Mouse (Mus musculus): ENCODE data around the gene Clec18a. TPM values are rescaled to one million over a fixed set of nuclear protein-coding genes. Genes with fewer than 3 reads are reported as not detected.

Gene Clec18a
- total RNA-seq, 2 experiments from 2014 or later = 1.1 to 1.2 TPM

Small RNA genes lying within 50 kb of the gene (microRNA-seq; reads per million reads assigned to microRNA genes)
- gene Gm24103 (0 reads per million in 2 experiments), gene Mir3473d (0.30 to 0.63 reads per million in 2 experiments)

Other genes with a start within 250 kb of the Clec18a start
- gene Cog4, start 245.8 kb downstream of the Clec18a start, total RNA-seq (2021) = 10 to 100 TPM; 58.6 to 67.6 TPM
- 10 to 100 TPM; 73.1 to 76.9 TPM for gene Sf3b3, start 245.6 kb downstream of the Clec18a start, total RNA-seq (2021)
- gene Fuk, start 189.9 kb downstream of the Clec18a start, total RNA-seq (2021) = 10 to 100 TPM; 20.8 to 24.0 TPM
- 10 to 100 TPM; 94.9 to 95.6 TPM for gene St3gal2, start 172.5 kb downstream of the Clec18a start, total RNA-seq (2021)
- 10 to 100 TPM; 28.9 to 31.0 TPM for gene Ddx19a, start 94.6 kb downstream of the Clec18a start, total RNA-seq (2021)
- 10 to 100 TPM; 19.9 TPM for gene Ddx19b, start 60.7 kb downstream of the Clec18a start, total RNA-seq (2021)
- 10 to 100 TPM; 85.2 to 88.8 TPM for gene Aars, start 59.3 kb downstream of the Clec18a start, total RNA-seq (2021)
- not detected for gene Exosc6, start 36.1 kb downstream of the Clec18a start, total RNA-seq (2021)
- gene Pdpr, start 2.2 kb upstream of the Clec18a start, total RNA-seq (2021) = 10 to 100 TPM; 25.9 to 26.1 TPM
- 100 to 1,000 TPM; 140 to 142 TPM for gene Glg1, start 166.8 kb upstream of the Clec18a start, total RNA-seq (2021)
- 10 to 100 TPM; 20.5 to 22.1 TPM for gene Rfwd3, start 207.8 kb upstream of the Clec18a start, total RNA-seq (2021)
- 1 to 10 TPM in 1 of 2 experiments, under 1 TPM in 1; 0.20 to 1.0 TPM for gene Mlkl, start 245.8 kb upstream of the Clec18a start, total RNA-seq (2021)

Data from layer of hippocampus, postnatal 36 days (tissue).